Mouse (Mus musculus) splenic B cell, adult 2 months (primary cell): ENCODE data around the gene Ccdc159.
A peak's percentile ranks its signal among the peaks of the same experiment; 100 is the strongest.

Experiments used
- DNase-seq: peaks from one replicate; pipeline ENCODE4 v3.0.0-alpha.2; 2011; ENCODE audit warnings: low read depth, low spot score
- H3K27me3 ChIP-seq: 2 replicates; pipeline ENCODE4 v1.6.1; 2012; ENCODE audit warnings: mild to moderate bottlenecking, low read length, moderate library complexity, mixed read lengths; ENCODE audit not compliant: control insufficient read depth, poor library complexity, insufficient read depth, severe bottlenecking
- H3K36me3 ChIP-seq: 2 replicates; pipeline ENCODE4 v1.6.1; 2012; ENCODE audit warnings: mild to moderate bottlenecking, low read length, moderate library complexity, mixed read lengths; ENCODE audit not compliant: control insufficient read depth, poor library complexity, insufficient read depth, severe bottlenecking

Gene Ccdc159

GRCm38 (mm10) chr9:21947540-21948130, 20.4 kb downstream of the Ccdc159 start:
- DNase-seq: no peak
- Histone ChIP-seq H3K36me3 (no peaks in the 10 kb centered on the region), H3K27me3 (no peaks in the 10 kb centered on the region; the same call in 1 of the 2 replicates)

- Histone ChIP-seq H3K36me3 (no peaks in the 10 kb centered on the region), H3K27me3 (no peaks in the 10 kb centered on the region; the same call in 1 of the 2 replicates)
- DNase-seq: no peak
Measured at GRCm38 (mm10) chr9:21948146-21948545, 20.9 kb downstream of the Ccdc159 start.

GRCm38 (mm10) chr9:21948790-21949189, 21.5 kb downstream of the Ccdc159 start:
- no peaks in the 10 kb centered on the region for H3K36me3 ChIP-seq
- DNase-seq: no peak

GRCm38 (mm10) chr9:21950322-21950721, 23.1 kb downstream of the Ccdc159 start:
- Histone ChIP-seq H3K36me3 (no peaks in the 10 kb centered on the region), H3K27me3 (no peaks in the 10 kb centered on the region; the same call in 1 of the 2 replicates)
- peak; percentile 77 for DNase-seq

More at GRCm38 (mm10) chr9:21948790-21949189, 21.5 kb downstream of the Ccdc159 start:
- H3K27me3 ChIP-seq: no peaks in the 10 kb centered on the region; the same call in 1 of the 2 replicates

GRCm38 (mm10) chr9:21951977-21952376, 24.7 kb downstream of the Ccdc159 start:
- no peaks in the 10 kb centered on the region for H3K36me3 ChIP-seq
- peak; percentile 34 for DNase-seq
- H3K27me3 ChIP-seq: no peaks in the 10 kb centered on the region; the same call in 1 of the 2 replicates

GRCm38 (mm10) chr9:21953600-21953999, 26.3 kb downstream of the Ccdc159 start:
- no peak for DNase-seq
- no peaks in the 10 kb centered on the region for H3K36me3 ChIP-seq
- H3K27me3 ChIP-seq: no peaks in the 10 kb centered on the region

GRCm38 (mm10) chr9:21954635-21955034, 27.4 kb downstream of the Ccdc159 start:
- DNase-seq: no peak
- H3K36me3 ChIP-seq: no peaks in the 10 kb centered on the region
- no peaks in the 10 kb centered on the region for H3K27me3 ChIP-seq

- DNase-seq: no peak
- Histone ChIP-seq H3K36me3 (no peaks in the 10 kb centered on the region), H3K27me3 (no peaks in the 10 kb centered on the region)
Measured at GRCm38 (mm10) chr9:21955225-21955569, 27.9 kb downstream of the Ccdc159 start.

- Histone ChIP-seq H3K27me3 (no peaks in the 10 kb centered on the region), H3K36me3 (no peaks in the 10 kb centered on the region)
- peak; percentile 99 for DNase-seq
Measured at GRCm38 (mm10) chr9:21955570-21956281, 28.5 kb downstream of the Ccdc159 start, which contains the start of gene Swsap1. Gene Swsap1, plus strand, starts transcription at chr9:21955755.

- DNase-seq: no peak
- Histone ChIP-seq H3K36me3 (no peaks in the 10 kb centered on the region), H3K27me3 (no peaks in the 10 kb centered on the region)
Measured at GRCm38 (mm10) chr9:21958372-21958771, 31.1 kb downstream of the Ccdc159 start.

GRCm38 (mm10) chr9:21959244-21959643, 32.0 kb downstream of the Ccdc159 start:
- DNase-seq: no peak
- H3K27me3 ChIP-seq: no peaks in the 10 kb centered on the region

GRCm38 (mm10) chr9:21960135-21960534, 32.9 kb downstream of the Ccdc159 start:
- no peaks in the 10 kb centered on the region for H3K36me3 ChIP-seq
- no peak for DNase-seq
- H3K27me3 ChIP-seq: no peaks in the 10 kb centered on the region

More at GRCm38 (mm10) chr9:21959244-21959643, 32.0 kb downstream of the Ccdc159 start:
- H3K36me3 ChIP-seq: no peaks in the 10 kb centered on the region

GRCm38 (mm10) chr9:21960558-21961208, 33.4 kb downstream of the Ccdc159 start:
- no peaks in the 10 kb centered on the region for H3K36me3 ChIP-seq
- no peaks in the 10 kb centered on the region for H3K27me3 ChIP-seq
- no peak for DNase-seq

- Histone ChIP-seq H3K36me3 (no peaks in the 10 kb centered on the region), H3K27me3 (no peaks in the 10 kb centered on the region)
- no peak for DNase-seq
Measured at GRCm38 (mm10) chr9:21961366-21961980, 34.2 kb downstream of the Ccdc159 start.

- no peak for DNase-seq
- no peaks in the 10 kb centered on the region for H3K36me3 ChIP-seq
- no peaks in the 10 kb centered on the region for H3K27me3 ChIP-seq
Measured at GRCm38 (mm10) chr9:21962010-21962409, 34.7 kb downstream of the Ccdc159 start.
